Mouse (Mus musculus): ENCODE measurements around the gene Plekhm2.

DNA sequence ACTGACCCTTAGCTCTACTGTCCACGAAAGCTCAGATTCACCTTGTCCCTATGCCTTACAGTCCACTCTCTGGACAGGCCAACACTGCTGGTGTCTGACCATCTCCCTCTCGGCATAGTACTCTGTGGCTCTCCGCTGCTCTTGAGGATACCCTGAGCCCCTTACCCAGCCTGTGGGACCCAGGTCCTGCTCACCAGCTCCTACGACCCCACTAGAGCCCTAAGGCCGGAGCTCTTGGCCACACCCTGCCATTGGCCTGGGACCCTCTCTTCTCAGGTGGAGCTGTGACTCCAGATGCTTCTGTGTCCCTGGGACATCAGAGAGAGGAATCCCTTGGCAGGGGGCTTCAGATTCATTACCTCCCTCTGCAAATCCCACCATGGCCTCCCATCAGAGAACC lies 59.3 kb downstream of the Plekhm2 start:
- TF ChIP-seq JUND (conservative IDR thresholded peaks at IDR 0.05; ENCODE audit: low read depth, low read length) (no peak), CHD1 (IDR thresholded peaks at IDR 0.05; ENCODE audit: low read depth, low read length) (no peak)
